Comparison of ENCODE assay signal across 15 mouse cellular contexts in genomic region chr8:35120612-35121011, GRCm38 (mm10).
"Had no signal": no experiment of that assay in that cellular context is flagged by ENCODE, and none has a peak within 500 bp of the region (broad histone marks: within the 10 kb centered on the region; RNA-seq: fewer than 3 reads in every experiment).

No protein-coding gene starts in this region.

- ATAC-seq: inflammation-experienced regulatory T-cells, adult 6 months; intestine, postnatal 0 days; midbrain, embryonic 15.5 days had no signal

- H3K9me3 ChIP-seq: limb, embryonic 10.5 days; liver, embryonic 15.5 days; midbrain, embryonic 10.5 days; midbrain, embryonic 15.5 days; neural tube, embryonic 13.5 days had no signal

- H3K27ac ChIP-seq: kidney, postnatal 0 days; left cerebral cortex, adult 2 months; limb, embryonic 10.5 days; liver, embryonic 15.5 days; midbrain, embryonic 10.5 days; midbrain, embryonic 15.5 days; neural tube, embryonic 13.5 days had no signal

- H3K36me3 ChIP-seq: limb, embryonic 10.5 days; liver, embryonic 15.5 days; midbrain, embryonic 10.5 days; midbrain, embryonic 15.5 days; neural tube, embryonic 13.5 days had no signal

- H3K4me3 ChIP-seq: left cerebral cortex, adult 2 months; limb, embryonic 10.5 days; liver, embryonic 15.5 days; midbrain, embryonic 10.5 days; midbrain, embryonic 15.5 days; neural tube, embryonic 13.5 days had no signal

- H3K27me3 ChIP-seq: liver, embryonic 15.5 days; midbrain, embryonic 15.5 days; neural tube, embryonic 13.5 days had no signal

- H3K9ac ChIP-seq: liver, embryonic 15.5 days; midbrain, embryonic 15.5 days; neural tube, embryonic 13.5 days had no signal

- H3K4me2 ChIP-seq: liver, embryonic 11.5 days; liver, embryonic 15.5 days; midbrain, embryonic 15.5 days; neural tube, embryonic 13.5 days had no signal

- DNase-seq: retina, postnatal 1 day; right cerebral cortex, postnatal 4 days; spleen, adult 18-20 months; thymus, adult 18-20 months; thymus, postnatal 14 days had no signal
